Mouse (Mus musculus): ENCODE data around the gene Vash2. TPM values are rescaled to one million over a fixed set of nuclear protein-coding genes. Genes with fewer than 3 reads are reported as not detected.
"Not testable (repeated sequence)": the region's sequence is repeated elsewhere in the genome, so short reads cannot be mapped to it uniquely, and the experiment has no call there.

Gene Vash2
- total RNA-seq, 4 experiments from 2014 or later: 0.35 to 0.94 (median 0.68) TPM

GRCm38 (mm10) chr1:190927311-190927710, 51.8 kb downstream of the Vash2 start:
- DNase-seq (ENCODE audit: low spot score in 2 of 2): no peak

DNA sequence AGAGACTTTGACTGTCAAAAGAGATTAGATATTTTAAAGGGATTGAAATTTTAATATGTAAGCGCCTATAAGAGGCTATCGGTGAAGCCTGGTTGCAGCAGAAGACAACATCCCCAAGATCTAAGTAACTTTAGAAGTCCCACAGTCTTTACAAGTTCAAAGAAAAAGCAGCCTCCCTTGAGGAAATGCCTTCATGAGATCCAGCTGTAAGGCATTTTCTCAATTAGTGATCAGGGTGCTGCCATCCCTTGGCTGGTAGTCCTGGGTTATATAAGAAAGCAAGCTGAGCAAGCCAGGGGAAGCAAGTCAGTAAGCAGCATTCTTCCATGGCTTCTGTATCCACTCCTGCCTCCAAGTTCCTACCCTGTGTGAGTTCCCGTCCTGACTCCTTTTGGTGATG, 54.3 kb downstream of the Vash2 start, which contains the start of gene Angel2:
Angel2 (plus strand) TSS at position 301 of the 400 bp plus-strand sequence.
- DNase-seq (ENCODE audit: low spot score in 2 of 2): not testable (repeated sequence)

DNA sequence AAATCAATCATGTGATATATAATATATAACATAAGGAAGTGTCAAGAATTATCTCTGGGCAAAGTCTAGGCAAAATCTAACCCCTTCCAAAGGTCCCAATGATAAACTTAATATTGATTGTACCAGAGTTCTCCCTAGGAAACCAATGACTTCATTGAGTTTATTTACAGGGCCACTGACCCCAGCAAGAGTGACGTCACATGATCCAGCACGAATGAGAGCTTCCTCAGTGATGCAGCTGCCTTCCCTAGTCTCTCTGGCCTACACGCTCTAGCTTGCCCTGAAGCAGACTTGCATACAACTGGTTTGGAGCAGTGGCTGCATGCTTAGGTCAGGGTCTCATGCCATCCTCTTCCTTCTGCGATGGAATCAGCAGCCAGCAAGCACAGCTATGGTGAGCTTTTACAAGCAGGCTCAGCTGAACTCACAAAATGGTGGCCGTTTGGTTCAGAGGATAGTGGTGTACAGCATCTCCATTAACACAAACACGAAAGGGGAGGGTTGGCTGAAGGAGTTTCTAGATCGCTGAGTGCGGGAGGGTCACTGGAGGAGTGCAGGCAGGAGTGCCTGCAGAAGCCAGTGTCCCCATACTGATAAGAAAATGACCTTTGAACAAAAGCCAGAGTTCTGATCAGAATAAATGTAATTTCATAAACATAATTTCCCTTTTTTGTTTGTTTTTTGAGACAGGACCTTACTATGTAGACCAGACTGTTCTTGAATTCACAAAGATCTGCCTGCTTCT, 59.2 kb downstream of the Vash2 start:
- DNase-seq (ENCODE audit: low spot score in 2 of 2): no peak

- no peak for DNase-seq (ENCODE audit: low spot score in 2 of 2)
These were observed 60.2 kb downstream of the Vash2 start for GRCm38 (mm10) chr1:190918938-190919337.

DNA sequence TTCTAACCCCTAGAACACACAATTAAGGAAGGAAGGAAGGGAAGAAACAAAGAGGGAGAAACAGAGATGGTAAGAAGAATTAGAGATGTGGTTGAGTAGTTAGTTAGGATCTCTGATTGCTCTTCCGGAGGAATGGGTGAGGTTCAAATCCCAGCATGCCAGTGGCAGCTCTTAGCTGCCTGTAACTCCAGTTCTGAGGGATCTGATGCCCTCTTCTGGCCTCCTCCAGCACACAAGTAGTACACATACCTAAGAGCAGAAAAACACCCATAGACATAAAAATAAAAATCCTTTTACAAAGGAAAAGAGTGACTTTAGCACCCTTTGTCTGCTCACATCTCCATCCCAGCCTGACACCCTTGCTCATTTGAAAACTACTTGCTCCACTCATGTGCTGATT, 66.5 kb downstream of the Vash2 start:
- DNase-seq (ENCODE audit: low spot score in 2 of 2): no peak

GRCm38 (mm10) chr1:190911415-190912123, 67.5 kb downstream of the Vash2 start, which contains the start of gene Rps6kc1:
TSS of gene Rps6kc1 (minus strand) at chr1:190911770.
- peak; percentile 57 to 71 for DNase-seq (ENCODE audit: low spot score in 2 of 2)

DNA sequence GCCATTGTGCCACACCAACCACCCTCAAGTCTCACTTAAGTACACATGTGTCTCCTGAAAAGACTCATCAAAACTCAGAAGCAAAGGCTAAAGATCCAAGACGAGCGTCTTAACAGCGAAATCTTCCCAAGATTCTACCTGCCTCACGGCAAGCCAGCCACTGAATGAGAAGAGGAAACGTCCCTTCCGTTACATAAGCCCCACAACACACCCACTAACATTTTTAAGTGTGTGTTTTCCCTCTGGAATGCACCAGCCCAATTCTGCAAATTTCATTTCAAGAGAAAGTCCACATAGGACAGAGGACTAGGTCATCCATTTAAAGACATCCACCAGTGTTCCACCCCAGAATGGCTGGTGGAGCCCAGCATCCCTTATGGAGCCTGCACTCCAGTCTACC, 68.3 kb downstream of the Vash2 start:
- no peak for DNase-seq (ENCODE audit: low spot score in 2 of 2)

GRCm38 (mm10) chr1:190904714-190905113, 74.4 kb downstream of the Vash2 start:
- no peak for DNase-seq (ENCODE audit: low spot score in 2 of 2)

DNA sequence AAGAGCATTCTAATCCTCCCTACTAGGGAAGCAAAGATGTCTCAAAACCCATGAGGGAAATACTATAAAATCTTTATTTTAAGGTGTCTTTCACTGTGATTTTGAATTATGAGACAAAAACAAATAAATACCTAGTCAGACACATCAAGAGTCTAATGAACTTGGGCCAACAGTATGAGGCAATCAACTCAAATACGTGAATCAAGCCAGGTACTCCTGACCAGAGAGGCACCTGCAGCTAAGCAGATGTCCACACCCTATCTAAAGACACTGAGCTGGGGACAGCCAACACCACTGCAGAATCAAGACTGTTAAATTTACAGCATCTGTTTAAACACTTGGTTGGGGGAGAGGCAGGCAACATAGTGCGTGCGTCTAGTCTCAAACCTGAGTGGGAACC, 75.0 kb downstream of the Vash2 start:
- DNase-seq (ENCODE audit: low spot score in 2 of 2): no peak

DNA sequence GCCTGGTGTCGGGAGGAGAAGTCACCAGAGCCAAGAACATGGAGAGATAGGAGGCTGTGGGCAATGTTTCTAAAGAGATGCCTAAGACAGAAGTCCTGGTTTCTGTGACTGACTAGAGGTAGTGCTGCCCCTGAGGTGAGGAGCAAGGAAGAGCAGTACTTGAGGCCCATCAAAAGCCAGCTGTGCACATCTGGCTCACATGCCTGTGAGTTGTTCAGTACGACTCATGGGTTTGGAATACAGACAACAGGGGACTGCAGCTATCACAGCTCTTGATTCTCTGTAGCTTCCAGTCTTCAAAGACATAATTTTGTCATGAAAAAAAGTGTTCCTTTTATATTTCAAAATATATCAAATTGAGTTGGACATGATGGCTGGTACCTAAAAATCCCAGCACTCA, 78.0 kb downstream of the Vash2 start:
- DNase-seq (ENCODE audit: low spot score in 2 of 2): no peak

- DNase-seq (ENCODE audit: low spot score in 2 of 2): no peak
These were observed 80.1 kb downstream of the Vash2 start for GRCm38 (mm10) chr1:190898899-190899575.

DNA sequence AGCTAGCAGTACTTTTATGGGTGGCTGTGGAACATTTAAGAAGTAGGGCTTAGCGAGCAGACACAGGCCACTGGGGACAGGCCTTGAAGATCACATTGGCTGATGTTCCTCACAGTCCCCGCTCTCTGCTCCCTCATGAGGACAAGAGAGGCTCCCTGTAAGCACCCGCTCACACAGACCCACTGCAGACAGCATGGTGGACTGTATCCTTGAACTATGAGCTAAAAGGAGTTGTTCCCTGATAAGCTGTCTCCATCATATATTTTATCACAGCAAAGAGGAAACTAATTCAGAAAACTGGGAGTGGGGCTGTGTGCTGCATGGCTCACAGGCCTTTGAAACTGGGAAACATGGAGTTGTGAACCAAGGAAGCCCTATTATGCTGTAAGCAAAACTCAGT, 80.9 kb downstream of the Vash2 start:
- no peak for DNase-seq (ENCODE audit: low spot score in 2 of 2)

Other genes with a start within 250 kb of the Vash2 start
- 10 to 100 TPM; 16.5 to 18.5 (median 17.4) TPM for gene Rps6kc1, start 67.5 kb downstream of the Vash2 start, total RNA-seq (2022)
- gene Angel2, start 54.2 kb downstream of the Vash2 start, total RNA-seq (2022): 10 to 100 TPM; 28.5 to 38.6 (median 28.8) TPM
- 10 to 100 TPM in 2 of 4 experiments, 1 to 10 TPM in 2; 8.3 to 17.1 (median 10.4) TPM for gene Flvcr1, start 46.9 kb upstream of the Vash2 start, total RNA-seq (2022)
- not detected for gene Spata45, start 57.3 kb upstream of the Vash2 start, total RNA-seq (2022)
- 10 to 100 TPM in 3 of 4 experiments, 1 to 10 TPM in 1; 9.9 to 16.6 (median 13.7) TPM for gene Tatdn3, start 83.6 kb upstream of the Vash2 start, total RNA-seq (2022)
- gene Nsl1, start 83.7 kb upstream of the Vash2 start, total RNA-seq (2022): under 1 TPM; 0.12 to 0.70 (median 0.32) TPM
- not detected for gene Batf3, start 118.6 kb upstream of the Vash2 start, total RNA-seq (2022)
- not detected for gene Fam71a, start 185.5 kb upstream of the Vash2 start, total RNA-seq (2022)
- 10 to 100 TPM in 1 of 4 experiments, 1 to 10 TPM in 3; 1.9 to 19.3 (median 7.4) TPM for gene Atf3, start 238.7 kb upstream of the Vash2 start, total RNA-seq (2022)